Mouse (Mus musculus): ENCODE measurements around the gene Susd2. TPM values are rescaled to one million over a fixed set of nuclear protein-coding genes. Genes with fewer than 3 reads are reported as not detected.
A peak's percentile ranks its signal among the peaks of the same experiment; 100 is the strongest.

Susd2 gene
- 32.4 and 34.2 TPM in 2 replicates for polyA plus RNA-seq (2015; fragmentation: Nextera tagmentation; extraction: Ambion mirVana)

DNA sequence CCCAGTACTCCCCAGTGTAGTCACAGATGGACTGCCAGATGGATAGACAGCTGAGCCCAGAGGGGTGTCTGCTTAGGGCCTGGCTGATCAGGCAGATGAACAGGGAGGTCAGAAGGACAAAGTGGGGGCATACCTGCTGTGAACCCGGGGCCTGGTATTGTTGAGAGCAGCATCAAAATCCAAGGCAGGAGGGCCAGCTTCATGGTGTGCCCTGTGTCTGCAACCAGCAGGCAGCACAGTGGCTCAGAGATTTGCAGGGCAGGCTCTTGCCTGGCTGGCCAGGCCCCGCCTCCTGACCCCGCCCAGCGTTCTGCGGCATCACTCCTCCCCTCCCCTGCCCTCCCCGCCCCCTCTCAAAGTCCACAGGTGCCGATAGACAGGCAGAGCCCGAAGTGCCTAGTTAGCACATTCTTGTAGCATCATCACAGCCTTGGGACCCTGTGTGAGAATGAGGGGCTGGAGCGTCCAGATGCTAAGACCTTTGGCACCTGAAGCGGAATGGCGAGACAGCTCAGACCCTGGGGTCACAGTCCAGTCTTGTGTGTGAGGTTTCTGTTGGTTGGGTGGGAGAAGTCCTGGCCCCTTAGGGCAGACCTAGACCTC is at the start of gene Susd2:
TSS of gene Susd2 (minus strand) at position 268 of the 603 bp plus-strand sequence.
- Histone ChIP-seq H3K4me3 (ENCODE audit: low read length) (peak within 1 kb of the TSS; percentile 17), H3K4me1 (ENCODE audit: insufficient read depth, low read length) (peaks cover 9% of the 10 kb centered on the region; the same call in 1 of the 2 replicates), H3K27me3 (ENCODE audit: insufficient read depth, low read length) (no peaks in the 10 kb centered on the region), H3K4me2 (replicated peaks; ENCODE audit: low read depth, low read length) (peak within 1 kb of the TSS; percentile 43), H3K36me3 (ENCODE audit: insufficient read depth, low read length) (peaks cover 16% of the 10 kb centered on the region; the same call in 1 of the 2 replicates), H3K9ac (replicated peaks; ENCODE audit: low read length) (peak within 1 kb of the TSS; percentile 47), H3K27ac (ENCODE audit: low read length) (peak within 1 kb of the TSS; percentile 78), H3K9me3 (ENCODE audit: low read length) (no peaks in the 10 kb centered on the region)
- peak; percentile 89 for ATAC-seq (ENCODE audit: low FRiP score, low TSS enrichment)
- WGBS = 6% methylated on average over 11 of the region's 11 CpGs

- Histone ChIP-seq H3K36me3 (ENCODE audit: insufficient read depth, low read length) (peaks cover 25% of the 10 kb centered on the region), H3K27ac (ENCODE audit: low read length) (no peak overlapping the region), H3K4me2 (replicated peaks; ENCODE audit: low read depth, low read length) (no peak overlapping the region), H3K4me3 (ENCODE audit: low read length) (no peak overlapping the region), H3K4me1 (ENCODE audit: insufficient read depth, low read length) (peaks cover 4% of the 10 kb centered on the region; the same call in 1 of the 2 replicates), H3K27me3 (ENCODE audit: insufficient read depth, low read length) (no peaks in the 10 kb centered on the region), H3K9me3 (ENCODE audit: low read length) (no peaks in the 10 kb centered on the region), H3K9ac (replicated peaks; ENCODE audit: low read length) (no peak overlapping the region)
- ATAC-seq (ENCODE audit: low FRiP score, low TSS enrichment) = no peak
- 93% methylated on average over 2 of the region's 2 CpGs for WGBS
Measured at GRCm38 (mm10) chr10:75688598-75688997, 44.8 kb upstream of the Susd2 start.

DNA sequence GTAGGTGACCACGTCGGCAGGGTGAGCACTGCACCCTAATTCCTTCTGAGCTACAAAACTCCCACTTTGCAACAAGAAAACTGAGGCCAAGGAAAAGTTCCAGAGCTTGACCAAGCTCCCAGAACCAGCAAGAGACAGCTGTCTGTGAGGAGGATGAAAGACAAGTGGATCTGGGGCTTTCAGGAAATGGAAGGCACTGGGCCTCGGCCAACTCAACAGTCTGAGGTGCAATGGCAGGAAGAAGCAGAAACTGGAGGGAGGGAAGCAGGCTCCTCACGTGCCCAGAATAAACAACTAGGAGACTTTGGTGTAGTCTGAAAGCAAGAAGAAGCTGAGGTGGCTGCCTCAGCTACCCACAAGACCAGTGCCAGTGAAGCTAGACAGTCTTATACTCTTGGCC is 42.9 kb upstream of the Susd2 start:
- no peak for ATAC-seq (ENCODE audit: low FRiP score, low TSS enrichment)

GRCm38 (mm10) chr10:75684035-75685004 is 40.5 kb upstream of the Susd2 start:
- peaks cover 29% of the 10 kb centered on the region for H3K36me3 ChIP-seq (ENCODE audit: insufficient read depth, low read length)
- no peaks in the 10 kb centered on the region for H3K27me3 ChIP-seq (ENCODE audit: insufficient read depth, low read length)
- no peak overlapping the region for H3K4me2 ChIP-seq (replicated peaks; ENCODE audit: low read depth, low read length)
- H3K4me1 ChIP-seq (ENCODE audit: insufficient read depth, low read length) = no peaks in the 10 kb centered on the region
- H3K9me3 ChIP-seq (ENCODE audit: low read length) = no peaks in the 10 kb centered on the region
- H3K27ac ChIP-seq (ENCODE audit: low read length) = no peak overlapping the region
- 68% methylated on average over 12 of the region's 12 CpGs for WGBS
- no peak overlapping the region for H3K4me3 ChIP-seq (ENCODE audit: low read length)
- H3K9ac ChIP-seq (replicated peaks; ENCODE audit: low read length) = no peak overlapping the region
- ATAC-seq (ENCODE audit: low FRiP score, low TSS enrichment) = no peak

More for the DNA sequence above, 42.9 kb upstream of the Susd2 start:
- no peaks in the 10 kb centered on the region for H3K9me3 ChIP-seq (ENCODE audit: low read length)
- no peaks in the 10 kb centered on the region for H3K4me1 ChIP-seq (ENCODE audit: insufficient read depth, low read length)
- no peaks in the 10 kb centered on the region for H3K27me3 ChIP-seq (ENCODE audit: insufficient read depth, low read length)
- 70% methylated on average over 4 of the region's 4 CpGs for WGBS
- H3K4me2 ChIP-seq (replicated peaks; ENCODE audit: low read depth, low read length) = no peak overlapping the region
- H3K4me3 ChIP-seq (ENCODE audit: low read length) = no peak overlapping the region
- H3K27ac ChIP-seq (ENCODE audit: low read length) = no peak overlapping the region
- H3K36me3 ChIP-seq (ENCODE audit: insufficient read depth, low read length) = peaks cover 34% of the 10 kb centered on the region
- no peak overlapping the region for H3K9ac ChIP-seq (replicated peaks; ENCODE audit: low read length)

- 93% methylated on average over 10 of the region's 10 CpGs for whole genome bisulfite sequencing
- no peak for ATAC-seq (ENCODE audit: low FRiP score, low TSS enrichment)
- Histone ChIP-seq H3K27ac (ENCODE audit: low read length) (no peak overlapping the region), H3K4me2 (replicated peaks; ENCODE audit: low read depth, low read length) (no peak overlapping the region), H3K9ac (replicated peaks; ENCODE audit: low read length) (no peak overlapping the region), H3K4me3 (ENCODE audit: low read length) (no peak overlapping the region), H3K36me3 (ENCODE audit: insufficient read depth, low read length) (peaks cover 18% of the 10 kb centered on the region), H3K27me3 (ENCODE audit: insufficient read depth, low read length) (no peaks in the 10 kb centered on the region), H3K4me1 (ENCODE audit: insufficient read depth, low read length) (0 out of 2 replicates have a peak, but pooled peaks cover 4% of the 10 kb centered on the region), H3K9me3 (ENCODE audit: low read length) (no peaks in the 10 kb centered on the region)
Measured at GRCm38 (mm10) chr10:75680574-75681001, 36.8 kb upstream of the Susd2 start.

DNA sequence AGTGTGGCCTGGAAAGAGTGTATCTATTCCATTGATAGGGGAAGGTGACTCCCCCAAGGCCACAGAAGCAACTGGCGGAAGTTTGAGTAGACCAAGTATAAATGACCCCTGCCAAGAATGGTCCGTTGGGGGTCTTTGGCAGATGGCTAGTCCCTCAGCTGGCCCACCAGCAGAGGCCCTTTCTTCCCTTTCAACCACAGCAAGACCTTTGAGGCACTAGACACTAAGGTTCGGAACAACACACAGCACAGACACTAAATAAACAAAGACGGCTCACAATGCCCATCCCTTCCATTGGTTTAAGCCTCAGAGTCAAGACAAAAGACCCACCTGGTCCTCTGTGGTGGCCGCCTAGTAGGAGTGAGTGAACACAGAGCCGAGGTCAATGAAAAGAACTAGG is 35.4 kb upstream of the Susd2 start:
- no peak for ATAC-seq (ENCODE audit: low FRiP score, low TSS enrichment)
- H3K27ac ChIP-seq (ENCODE audit: low read length) = no peak overlapping the region
- peaks cover 16% of the 10 kb centered on the region for H3K36me3 ChIP-seq (ENCODE audit: insufficient read depth, low read length)
- WGBS = 87% methylated on average over 6 of the region's 6 CpGs
- H3K27me3 ChIP-seq (ENCODE audit: insufficient read depth, low read length) = no peaks in the 10 kb centered on the region
- H3K4me1 ChIP-seq (ENCODE audit: insufficient read depth, low read length) = 0 out of 2 replicates have a peak, but pooled peaks cover 4% of the 10 kb centered on the region
- H3K9ac ChIP-seq (replicated peaks; ENCODE audit: low read length) = no peak overlapping the region
- no peaks in the 10 kb centered on the region for H3K9me3 ChIP-seq (ENCODE audit: low read length)
- no peak overlapping the region for H3K4me2 ChIP-seq (replicated peaks; ENCODE audit: low read depth, low read length)
- H3K4me3 ChIP-seq (ENCODE audit: low read length) = no peak overlapping the region

GRCm38 (mm10) chr10:75677989-75678388 is 34.2 kb upstream of the Susd2 start:
- H3K27me3 ChIP-seq (ENCODE audit: insufficient read depth, low read length) = no peaks in the 10 kb centered on the region
- H3K4me3 ChIP-seq (ENCODE audit: low read length) = no peak overlapping the region
- 85% methylated on average over 5 of the region's 5 CpGs for WGBS
- H3K36me3 ChIP-seq (ENCODE audit: insufficient read depth, low read length) = peaks cover 5% of the 10 kb centered on the region; the same call in 1 of the 2 replicates
- ATAC-seq (ENCODE audit: low FRiP score, low TSS enrichment) = peak; percentile 43; the same call in 1 of the 2 replicates
- no peak overlapping the region for H3K4me2 ChIP-seq (replicated peaks; ENCODE audit: low read depth, low read length)
- 0 out of 2 replicates have a peak, but pooled peaks cover 4% of the 10 kb centered on the region for H3K4me1 ChIP-seq (ENCODE audit: insufficient read depth, low read length)
- no peak overlapping the region for H3K9ac ChIP-seq (replicated peaks; ENCODE audit: low read length)
- H3K9me3 ChIP-seq (ENCODE audit: low read length) = no peaks in the 10 kb centered on the region
- no peak overlapping the region for H3K27ac ChIP-seq (ENCODE audit: low read length)

GRCm38 (mm10) chr10:75677571-75677970 is 33.8 kb upstream of the Susd2 start:
- Histone ChIP-seq H3K27me3 (ENCODE audit: insufficient read depth, low read length) (no peaks in the 10 kb centered on the region), H3K36me3 (ENCODE audit: insufficient read depth, low read length) (peaks cover under 1% of the 10 kb centered on the region; the same call in 1 of the 2 replicates), H3K9ac (replicated peaks; ENCODE audit: low read length) (no peak overlapping the region), H3K4me1 (ENCODE audit: insufficient read depth, low read length) (0 out of 2 replicates have a peak, but pooled peaks cover 4% of the 10 kb centered on the region), H3K4me3 (ENCODE audit: low read length) (no peak overlapping the region), H3K9me3 (ENCODE audit: low read length) (no peaks in the 10 kb centered on the region), H3K4me2 (replicated peaks; ENCODE audit: low read depth, low read length) (no peak overlapping the region), H3K27ac (ENCODE audit: low read length) (0 out of 2 replicates have a peak overlapping the region, but pooled peaks have one; percentile 5)
- no peak for ATAC-seq (ENCODE audit: low FRiP score, low TSS enrichment)
- WGBS = 82% methylated on average over 2 of the region's 2 CpGs

GRCm38 (mm10) chr10:75676819-75677565 is 33.2 kb upstream of the Susd2 start:
- no peak overlapping the region for H3K4me2 ChIP-seq (replicated peaks; ENCODE audit: low read depth, low read length)
- H3K36me3 ChIP-seq (ENCODE audit: insufficient read depth, low read length) = no peaks in the 10 kb centered on the region; the same call in 1 of the 2 replicates
- no peak overlapping the region for H3K9ac ChIP-seq (replicated peaks; ENCODE audit: low read length)
- ATAC-seq (ENCODE audit: low FRiP score, low TSS enrichment) = no peak
- 73% methylated on average over 7 of the region's 7 CpGs for WGBS
- H3K4me1 ChIP-seq (ENCODE audit: insufficient read depth, low read length) = 0 out of 2 replicates have a peak, but pooled peaks cover 4% of the 10 kb centered on the region
- no peaks in the 10 kb centered on the region for H3K27me3 ChIP-seq (ENCODE audit: insufficient read depth, low read length)
- H3K27ac ChIP-seq (ENCODE audit: low read length) = peak overlapping the region; percentile 63
- H3K9me3 ChIP-seq (ENCODE audit: low read length) = no peaks in the 10 kb centered on the region
- H3K4me3 ChIP-seq (ENCODE audit: low read length) = no peak overlapping the region
